Mouse (Mus musculus) right cerebral cortex, postnatal 25 days (tissue): ENCODE data around the gene Aff1.

Experiments used
- DNase-seq: peaks from one replicate; pipeline ENCODE4 v3.0.0; 2022

The Aff1 gene

GRCm38 (mm10) chr5:103694094-103694493 is 1.9 kb downstream of the Aff1 start:
- DNase-seq: no peak

GRCm38 (mm10) chr5:103697875-103698491 is 5.8 kb downstream of the Aff1 start:
- DNase-seq: no peak

GRCm38 (mm10) chr5:103698577-103698976 is 6.4 kb downstream of the Aff1 start:
- DNase-seq: no peak

GRCm38 (mm10) chr5:103699537-103699936 is 7.4 kb downstream of the Aff1 start:
- no peak for DNase-seq

- no peak for DNase-seq
Observed at GRCm38 (mm10) chr5:103700661-103701060, 8.5 kb downstream of the Aff1 start.

DNA sequence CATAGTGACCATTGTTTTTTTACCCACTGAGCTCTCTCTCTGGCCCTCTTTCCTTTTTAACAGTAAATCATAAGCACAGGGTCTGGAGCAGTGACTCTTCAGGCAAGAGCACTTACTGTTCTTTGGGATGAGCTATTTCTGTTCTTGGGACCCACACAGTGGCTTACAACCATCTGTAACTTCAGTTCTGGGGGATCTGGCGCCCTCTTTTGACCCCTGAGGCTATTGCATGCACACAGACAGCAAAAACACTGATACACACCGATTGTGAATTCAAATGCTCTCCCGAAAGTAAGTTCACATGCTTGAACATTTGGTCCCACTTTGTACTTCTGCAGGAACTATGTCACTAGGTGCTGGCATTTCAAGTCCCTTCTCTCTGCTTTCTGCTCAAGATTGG is 9.3 kb downstream of the Aff1 start:
- DNase-seq: no peak

DNA sequence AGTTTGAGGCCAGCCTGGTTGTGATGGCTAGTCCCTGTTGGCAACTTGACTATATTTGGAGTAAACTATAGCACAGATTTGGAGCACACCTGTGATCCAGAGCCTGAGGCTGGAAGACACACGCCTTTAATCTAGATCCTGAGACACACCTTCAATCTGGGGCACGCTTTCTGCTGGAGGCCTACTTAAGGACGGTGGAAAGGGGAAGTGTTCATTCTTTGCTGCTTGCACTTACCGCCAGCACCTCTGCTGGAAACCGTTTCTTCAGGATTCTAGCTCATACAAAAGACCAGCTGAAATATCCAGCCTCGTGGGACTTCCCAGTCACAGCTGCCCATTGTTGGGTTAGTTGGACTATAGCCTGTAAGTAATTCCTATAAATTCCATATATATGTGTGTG is 10.4 kb downstream of the Aff1 start:
- DNase-seq: no peak

- no peak for DNase-seq
Observed at GRCm38 (mm10) chr5:103705331-103705730, 13.2 kb downstream of the Aff1 start.

GRCm38 (mm10) chr5:103705874-103706273 is 13.7 kb downstream of the Aff1 start:
- peak; percentile 13 for DNase-seq

DNA sequence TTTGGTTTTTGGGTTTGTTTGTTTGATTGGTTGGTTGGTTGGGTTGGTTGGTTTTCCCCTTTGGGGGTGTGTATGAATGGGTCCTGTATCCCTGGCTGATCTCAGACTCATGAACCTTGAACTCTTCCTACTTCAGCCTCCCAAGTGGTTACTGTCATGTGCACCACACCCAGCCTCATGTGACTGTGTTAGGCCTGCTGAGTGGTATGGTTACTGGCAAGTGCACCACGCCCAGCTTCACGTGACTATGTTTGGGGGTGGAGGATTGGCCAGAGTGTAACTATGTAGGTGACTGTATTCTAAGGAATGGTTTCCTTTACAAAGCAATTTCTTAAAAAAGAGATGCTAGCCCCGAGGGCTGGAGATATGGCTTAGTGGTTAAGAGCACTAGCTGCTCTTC is 16.9 kb downstream of the Aff1 start:
- no peak for DNase-seq

DNA sequence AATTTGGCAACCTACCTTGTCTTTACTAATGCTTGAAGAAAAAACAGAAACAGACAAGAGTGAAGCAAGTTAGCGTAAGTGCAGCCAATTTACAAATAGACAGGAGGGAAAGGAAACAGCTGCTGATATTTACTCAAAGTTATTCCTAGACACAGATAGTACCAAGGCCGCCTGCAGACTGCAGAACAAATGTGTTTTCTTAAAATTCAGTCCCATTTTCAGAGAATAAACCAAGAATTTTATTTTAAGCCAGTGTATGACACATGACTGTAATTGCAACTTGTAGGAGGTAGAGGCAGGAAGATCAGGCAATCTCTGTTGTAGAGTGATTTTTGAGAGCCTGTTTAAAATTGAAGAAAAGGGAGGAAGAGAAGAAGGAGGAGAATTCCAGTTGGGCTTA is 19.7 kb downstream of the Aff1 start:
- no peak for DNase-seq

- no peak for DNase-seq
Observed at GRCm38 (mm10) chr5:103713422-103713821, 21.2 kb downstream of the Aff1 start.

DNA sequence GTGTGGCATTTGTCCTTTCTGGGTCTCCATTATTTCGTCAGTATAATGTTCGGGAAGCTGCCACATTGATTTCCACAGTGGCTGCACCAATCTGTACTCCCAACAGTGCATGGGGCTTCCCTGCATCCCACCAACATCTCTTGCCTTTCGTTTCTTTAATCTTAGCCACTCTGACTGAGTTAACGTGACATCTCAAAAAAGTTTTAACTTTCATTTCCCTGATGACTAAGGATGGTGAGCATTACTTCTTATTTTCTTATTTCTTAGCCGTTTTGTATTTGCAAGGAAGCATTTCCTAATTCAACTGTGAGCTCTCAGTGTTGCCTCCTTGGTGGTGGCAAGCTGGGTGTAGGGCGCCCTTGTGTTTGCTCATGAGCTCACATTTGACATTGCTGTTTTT is 22.8 kb downstream of the Aff1 start:
- DNase-seq: no peak

GRCm38 (mm10) chr5:103716824-103717342 is 24.7 kb downstream of the Aff1 start:
- DNase-seq: no peak

DNA sequence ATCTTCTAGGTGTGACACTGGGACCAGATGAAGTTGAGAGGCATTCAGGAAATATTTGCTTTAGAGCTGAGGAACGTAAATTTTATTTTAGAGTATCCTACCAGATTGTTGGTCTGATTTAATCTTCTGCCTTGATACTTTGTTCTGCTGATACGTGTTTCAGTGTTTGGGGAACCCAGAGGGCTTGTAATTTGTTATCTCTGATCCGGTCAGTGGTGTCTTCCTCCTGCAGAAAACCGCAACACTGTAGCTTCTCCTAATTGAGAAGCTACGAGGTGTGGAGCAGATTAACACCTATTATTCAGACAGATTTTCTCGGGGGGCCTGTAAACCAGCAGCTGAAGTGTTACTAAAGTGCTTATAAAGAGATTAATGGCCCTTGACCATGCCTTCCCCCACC is 27.0 kb downstream of the Aff1 start:
- DNase-seq: no peak

DNA sequence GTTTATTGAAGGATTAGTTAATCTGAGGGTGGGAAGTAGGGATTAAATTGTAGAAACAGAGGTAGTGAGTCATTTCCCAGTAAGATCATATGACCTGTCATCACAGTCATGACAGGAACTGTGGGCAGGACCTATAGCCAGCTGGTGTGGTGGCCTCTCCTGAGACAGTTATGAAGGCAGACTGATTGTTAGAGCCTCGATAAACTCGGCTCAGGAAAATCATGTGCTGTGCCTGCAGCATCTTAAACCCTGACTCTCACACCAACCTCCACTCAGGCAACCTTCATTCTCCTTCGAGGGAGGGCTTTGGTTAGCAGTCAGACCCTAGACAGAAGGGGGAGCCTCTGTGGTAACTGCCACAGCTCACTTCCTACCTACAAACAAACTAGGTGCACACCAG is 27.7 kb downstream of the Aff1 start:
- no peak for DNase-seq

GRCm38 (mm10) chr5:103720967-103721366 is 28.8 kb downstream of the Aff1 start:
- DNase-seq: no peak

- no peak for DNase-seq
Observed at GRCm38 (mm10) chr5:103721490-103721889, 29.3 kb downstream of the Aff1 start.

DNA sequence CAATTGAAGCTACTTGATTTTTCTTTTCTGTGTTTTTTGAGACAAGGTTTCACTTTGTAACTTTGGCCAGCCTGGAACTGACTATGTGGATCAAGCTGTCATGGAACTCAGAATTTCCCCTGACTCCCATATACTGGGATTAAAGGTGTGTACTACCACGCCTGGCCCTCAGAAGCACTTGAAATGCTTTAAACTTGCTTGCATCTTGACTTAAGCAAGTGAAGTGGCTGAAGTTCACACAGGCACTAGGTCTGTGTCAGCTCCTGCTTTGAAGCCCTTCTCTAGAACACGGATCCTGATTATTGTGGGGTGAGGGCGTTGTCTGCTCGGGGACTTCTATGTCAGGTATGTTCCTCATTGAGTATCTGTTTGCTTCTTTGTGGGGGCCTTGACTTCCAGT is 30.5 kb downstream of the Aff1 start:
- DNase-seq: no peak

DNA sequence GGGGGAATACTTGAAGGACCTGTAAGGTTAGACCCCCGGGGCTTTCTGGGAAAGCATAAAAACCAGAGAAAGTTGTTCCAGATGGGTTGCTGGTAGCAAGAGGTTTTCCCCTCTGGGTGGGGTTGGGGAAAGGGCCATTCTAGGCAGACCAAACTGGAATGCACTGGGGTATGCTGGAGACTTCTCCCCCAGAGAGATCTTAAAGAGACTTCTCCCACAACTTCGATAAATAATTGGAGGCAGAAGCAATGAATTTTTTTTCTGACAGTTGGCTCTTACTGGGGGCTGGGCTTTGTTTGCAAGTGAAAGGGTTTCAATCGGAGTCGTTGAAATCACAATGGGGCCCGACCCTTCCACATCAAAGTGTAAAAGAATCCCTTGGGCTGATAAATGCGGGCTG is 32.2 kb downstream of the Aff1 start:
- no peak for DNase-seq

- DNase-seq: no peak
Observed at GRCm38 (mm10) chr5:103724823-103725222, 32.6 kb downstream of the Aff1 start.

GRCm38 (mm10) chr5:103725268-103726149 is 33.3 kb downstream of the Aff1 start:
- no peak for DNase-seq

DNA sequence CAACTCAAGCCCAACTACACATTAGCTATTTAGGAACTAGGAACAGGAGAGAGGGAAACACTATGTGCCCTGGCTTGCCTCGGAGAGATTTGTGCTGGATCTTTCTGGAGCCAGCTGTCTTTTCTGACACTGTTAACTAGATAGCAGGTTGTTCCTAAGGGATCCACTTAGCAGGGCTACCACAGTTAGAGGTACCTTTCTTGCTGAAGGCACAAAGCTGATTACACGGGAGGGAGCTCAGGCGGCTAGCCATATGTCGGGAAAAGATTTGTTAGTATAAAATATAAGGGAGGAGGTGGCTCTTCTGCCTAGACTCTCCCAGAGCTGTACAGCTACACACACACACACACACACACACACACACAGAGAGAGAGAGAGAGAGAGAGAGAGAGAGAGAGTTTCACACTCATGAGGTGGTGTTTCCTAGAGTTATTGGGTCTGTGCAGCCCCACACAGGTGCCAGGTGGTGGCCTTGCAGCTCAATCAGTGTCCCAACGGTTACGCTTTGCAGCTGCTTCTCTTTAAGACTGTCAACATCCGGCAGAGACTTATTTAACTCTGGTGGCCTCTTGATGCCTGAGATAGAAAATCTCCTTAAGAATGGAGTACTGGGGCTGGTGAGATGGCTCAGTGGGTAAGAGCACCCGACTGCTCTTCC is 34.2 kb downstream of the Aff1 start:
- no peak for DNase-seq
